Mouse (Mus musculus) hindbrain, postnatal 0 days (tissue): ENCODE measurements around the gene Vcl. TPM values are rescaled to one million over a fixed set of nuclear protein-coding genes. Genes with fewer than 3 reads are reported as not detected.

Experiments used
- ATAC-seq: fragments of 200-750 bp; cut with Nextera tagmentation; 2 replicates; pipeline ENCODE4 v1.8.0; 2017; ENCODE audit warnings: mild to moderate bottlenecking, moderate TSS enrichment, moderate library complexity
- DNase-seq: peaks from one replicate; pipeline ENCODE4 v3.0.0-alpha.2; 2015; ENCODE audit warnings: low spot score
- H3K27ac ChIP-seq: fragments of 300-500 bp; sonication (generic); 2 replicates; pipeline ENCODE4 v1.5.1; 2014; ENCODE audit warnings: mild to moderate bottlenecking
- H3K27me3 ChIP-seq: fragments of 300-500 bp; sonication (generic); 2 replicates; pipeline ENCODE4 v1.6.1; 2014; ENCODE audit warnings: low read length, mixed read lengths; ENCODE audit not compliant: insufficient read depth
- H3K36me3 ChIP-seq: fragments of 300-500 bp; sonication (generic); 2 replicates; pipeline ENCODE4 v1.6.1; 2014; ENCODE audit warnings: low read length, mixed read lengths; ENCODE audit not compliant: insufficient read depth
- H3K4me1 ChIP-seq: fragments of 300-500 bp; sonication (generic); 2 replicates; pipeline ENCODE4 v1.6.1; 2014; ENCODE audit warnings: antibody characterized with exemption, low read length, mixed read lengths; ENCODE audit not compliant: insufficient read depth
- H3K4me2 ChIP-seq: fragments of 300-500 bp; sonication (generic); 2 replicates; pipeline ENCODE4 v1.6.1; 2014; ENCODE audit warnings: low read depth, mild to moderate bottlenecking, low read length, moderate library complexity, mixed read lengths
- H3K4me3 ChIP-seq: fragments of 300-500 bp; sonication (generic); 2 replicates; pipeline ENCODE4 v1.5.1; 2014; ENCODE audit warnings: low read length
- H3K9ac ChIP-seq: fragments of 300-500 bp; sonication (generic); replicated peaks from 2 replicates; pipeline ENCODE4 v1.6.1; 2014; ENCODE audit warnings: mild to moderate bottlenecking, low read length, moderate library complexity, mixed read lengths
- H3K9me3 ChIP-seq: fragments of 300-500 bp; sonication (generic); 2 replicates; pipeline ENCODE4 v1.6.1; 2016; ENCODE audit warnings: low read length, mixed read lengths
- CTCF ChIP-seq: IDR thresholded peaks from 2 replicates; pipeline ENCODE4 v1.5.1; 2016; ENCODE audit warnings: antibody characterized with exemption, control low read depth, low read depth
- WGBS: fragments of 180-500 bp; shearing (Covaris S2); extraction: QIAGEN DNeasy Blood & Tissue Kit; methylation state at CpG from one replicate; pipeline ENCODE4 v1.1.7; 2014; 5-methylcytosine and 5-hydroxymethylcytosine counted together
- polyA plus RNA-seq: library from polyadenylated mRNA; unstranded; fragments of >200 nt; fragmentation: Nextera tagmentation; extraction: Ambion mirVana; gene quantifications from 2 replicates; pipeline ENCODE4 v1.2.1, GENCODE M21; 2015
- total RNA-seq: library from RNA; depleted of rRNA; stranded (reverse); fragments of >200 nt; gene quantifications from 2 replicates; pipeline ENCODE4 v1.2.3, GENCODE M21; 2014

The Vcl gene
- total and polyA plus RNA-seq, 2 experiments from 2014 or later = 10.4 to 24.3 TPM

DNA sequence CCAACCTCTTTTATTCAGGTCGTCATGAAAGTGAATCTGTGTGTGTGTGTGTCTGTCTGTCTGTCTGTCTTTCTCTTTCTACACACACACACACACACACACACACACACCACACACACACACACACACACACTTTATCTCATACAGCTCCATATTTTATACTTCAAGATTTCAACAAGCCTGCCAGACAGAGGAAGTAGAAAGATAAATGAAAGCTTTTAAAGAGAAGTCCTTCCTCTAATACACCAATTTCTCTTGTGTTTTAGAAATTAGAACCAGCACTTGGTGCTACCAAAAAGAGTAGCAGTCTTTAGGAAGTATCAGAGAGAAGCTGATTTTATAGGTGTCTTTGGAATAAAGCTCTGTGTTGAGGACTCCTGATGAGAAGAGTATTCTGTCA lies 9.7 kb downstream of the Vcl start:
- Histone ChIP-seq H3K36me3 (no peaks in the 10 kb centered on the region), H3K4me1 (no peaks in the 10 kb centered on the region), H3K4me2 (no peak overlapping the region), H3K9me3 (no peaks in the 10 kb centered on the region), H3K27me3 (no peaks in the 10 kb centered on the region), H3K9ac (no peak overlapping the region), H3K27ac (no peak overlapping the region), H3K4me3 (no peak overlapping the region)
- no peak for DNase-seq
- 27% methylated on average over 1 of the region's 1 CpGs for WGBS
- no peak for TF ChIP-seq CTCF
- ATAC-seq = no peak

DNA sequence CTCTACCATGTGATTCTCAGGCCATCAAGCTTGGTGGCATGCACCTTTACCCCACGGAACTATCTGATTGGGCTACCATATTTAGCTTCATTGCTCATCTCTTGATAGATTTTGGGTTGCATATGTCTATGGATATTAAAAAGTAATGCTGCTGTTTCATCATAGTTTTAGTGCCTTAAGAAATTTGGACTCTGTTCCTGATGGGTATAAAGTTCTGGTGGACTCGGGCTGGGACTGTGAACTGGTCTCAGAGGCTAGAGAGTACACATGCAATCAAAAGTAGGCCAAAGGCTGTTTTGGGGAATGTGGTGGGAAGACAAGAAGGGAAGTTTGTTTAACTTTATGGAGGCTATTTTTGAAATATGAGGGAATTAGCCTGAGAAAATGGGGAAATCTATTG lies 16.1 kb downstream of the Vcl start:
- H3K4me1 ChIP-seq = no peaks in the 10 kb centered on the region
- 91% methylated on average over 2 of the region's 2 CpGs for WGBS
- no peaks in the 10 kb centered on the region for H3K27me3 ChIP-seq
- no peak overlapping the region for H3K4me2 ChIP-seq
- no peak overlapping the region for H3K4me3 ChIP-seq
- no peak overlapping the region for H3K27ac ChIP-seq
- H3K9ac ChIP-seq = no peak overlapping the region
- no peaks in the 10 kb centered on the region for H3K9me3 ChIP-seq
- H3K36me3 ChIP-seq = no peaks in the 10 kb centered on the region
- TF ChIP-seq CTCF = no peak
- no peak for ATAC-seq
- no peak for DNase-seq

DNA sequence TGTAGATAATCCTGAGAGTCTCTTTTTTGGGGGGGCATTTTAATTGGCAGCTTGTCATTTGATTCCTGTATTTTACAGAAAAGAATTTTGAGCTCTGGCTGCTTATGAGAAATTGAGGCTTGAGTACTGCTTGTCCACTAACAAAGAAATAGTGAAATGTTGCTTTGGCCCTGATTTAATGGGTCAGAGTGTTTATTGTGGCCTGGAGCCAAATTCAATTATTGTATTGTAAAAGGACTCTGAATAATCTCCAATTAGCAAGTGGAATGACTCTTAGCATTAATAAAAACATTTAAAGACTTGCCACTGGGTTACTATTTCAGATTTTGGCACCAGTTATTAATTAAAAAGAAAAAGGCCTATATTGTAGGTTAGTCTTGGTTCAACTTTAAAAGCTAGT lies 26.8 kb downstream of the Vcl start:
- DNase-seq = no peak
- Histone ChIP-seq H3K27ac (no peak overlapping the region), H3K27me3 (no peaks in the 10 kb centered on the region), H3K36me3 (no peaks in the 10 kb centered on the region), H3K9me3 (no peaks in the 10 kb centered on the region), H3K4me1 (no peaks in the 10 kb centered on the region), H3K9ac (no peak overlapping the region), H3K4me2 (no peak overlapping the region), H3K4me3 (no peak overlapping the region)
- ATAC-seq = no peak
- no peak for TF ChIP-seq CTCF

DNA sequence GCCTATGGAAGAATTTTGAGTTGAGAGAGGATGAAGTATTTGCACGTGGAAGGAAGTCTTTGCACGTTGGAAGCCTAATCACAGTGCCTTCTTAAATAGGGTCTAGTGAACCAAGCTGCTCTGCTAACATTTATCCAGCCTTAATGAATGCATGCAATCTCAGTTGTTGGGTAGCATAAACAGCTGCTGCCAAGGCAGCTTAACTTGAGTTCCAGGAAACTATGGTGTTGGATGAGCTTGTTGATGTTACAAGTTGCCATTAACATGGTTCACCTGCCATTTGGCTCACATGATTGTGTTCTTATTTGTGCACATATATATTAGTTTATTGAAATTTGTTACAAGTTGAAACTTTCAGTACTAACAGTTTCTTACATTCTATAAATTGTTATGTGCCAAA lies 29.8 kb downstream of the Vcl start:
- DNase-seq = no peak
- no peak overlapping the region for H3K4me2 ChIP-seq
- H3K36me3 ChIP-seq = no peaks in the 10 kb centered on the region
- H3K9ac ChIP-seq = no peak overlapping the region
- H3K9me3 ChIP-seq = no peaks in the 10 kb centered on the region
- H3K27me3 ChIP-seq = no peaks in the 10 kb centered on the region
- no peak for ATAC-seq
- 42% methylated on average over 2 of the region's 2 CpGs for WGBS
- TF ChIP-seq CTCF = no peak
- H3K4me3 ChIP-seq = no peak overlapping the region
- H3K27ac ChIP-seq = no peak overlapping the region
- no peaks in the 10 kb centered on the region for H3K4me1 ChIP-seq

DNA sequence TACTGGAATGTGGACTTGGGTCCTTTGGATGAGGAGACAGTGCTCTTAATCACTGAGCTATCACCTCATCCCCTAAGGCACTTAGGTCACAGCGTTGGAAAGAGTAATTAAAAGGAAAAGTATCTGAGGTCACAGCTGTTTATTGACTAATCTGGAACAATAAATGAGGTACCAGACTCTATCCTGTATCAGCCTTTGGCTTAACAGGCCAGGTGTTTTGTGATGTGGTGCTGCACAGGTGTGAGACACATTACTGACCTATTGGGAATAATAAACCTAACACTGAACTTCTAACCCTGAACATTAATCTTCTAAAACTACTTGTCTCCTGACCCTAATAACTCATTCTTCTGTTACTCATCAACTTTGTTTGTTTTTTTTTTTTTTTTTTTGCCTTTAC lies 33.3 kb downstream of the Vcl start:
- Histone ChIP-seq H3K4me3 (no peak overlapping the region), H3K4me1 (no peaks in the 10 kb centered on the region), H3K27me3 (no peaks in the 10 kb centered on the region), H3K9ac (no peak overlapping the region), H3K36me3 (no peaks in the 10 kb centered on the region), H3K9me3 (no peaks in the 10 kb centered on the region), H3K27ac (no peak overlapping the region), H3K4me2 (no peak overlapping the region)
- no peak for TF ChIP-seq CTCF
- DNase-seq (no peak), ATAC-seq (no peak)
- 83% methylated on average over 1 of the region's 1 CpGs for WGBS

DNA sequence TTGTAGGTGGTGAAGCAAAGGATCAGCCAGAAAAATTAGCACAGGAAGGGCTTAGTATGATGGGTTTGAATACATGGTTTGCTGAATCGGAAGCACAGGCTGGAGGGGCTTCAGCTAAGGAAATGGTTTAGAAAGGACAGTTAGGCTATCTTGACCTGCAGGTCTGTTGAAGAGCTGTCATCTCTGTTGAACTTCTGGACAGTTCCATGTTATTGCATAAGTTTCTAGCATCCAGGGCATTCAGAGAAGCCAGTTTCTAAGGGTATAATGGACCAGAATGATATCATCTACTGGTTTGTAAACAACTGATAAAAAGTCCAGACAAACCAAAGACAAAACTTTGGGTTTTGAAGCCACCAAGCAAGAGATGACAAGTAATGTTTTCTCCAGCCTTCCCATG lies 33.7 kb downstream of the Vcl start:
- Histone ChIP-seq H3K9me3 (no peaks in the 10 kb centered on the region), H3K4me1 (no peaks in the 10 kb centered on the region), H3K4me3 (no peak overlapping the region), H3K9ac (no peak overlapping the region), H3K4me2 (no peak overlapping the region), H3K36me3 (no peaks in the 10 kb centered on the region), H3K27ac (no peak overlapping the region), H3K27me3 (no peaks in the 10 kb centered on the region)
- 94% methylated on average over 1 of the region's 1 CpGs for WGBS
- DNase-seq (no peak), ATAC-seq (no peak)
- no peak for TF ChIP-seq CTCF

DNA sequence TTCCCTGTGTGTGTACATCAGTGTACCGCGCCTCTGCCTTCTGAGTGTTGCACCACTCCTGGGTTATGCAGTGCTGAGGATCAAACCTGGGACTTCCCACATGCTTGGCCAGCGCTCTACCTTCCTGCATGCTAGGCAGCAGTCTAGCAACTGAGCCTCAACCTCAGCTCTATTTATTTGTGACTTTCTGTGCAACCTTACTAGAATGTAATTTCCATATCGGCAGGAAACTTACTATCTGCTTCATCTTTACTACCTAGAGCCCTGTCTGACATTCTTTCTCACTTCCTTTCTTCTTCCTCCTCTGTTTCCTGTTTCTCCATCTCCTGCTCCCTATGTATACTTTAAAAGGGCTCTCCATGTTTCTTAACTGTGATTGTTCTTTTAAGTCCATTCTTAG lies 34.7 kb downstream of the Vcl start:
- Histone ChIP-seq H3K9me3 (no peaks in the 10 kb centered on the region), H3K27me3 (no peaks in the 10 kb centered on the region), H3K4me3 (no peak overlapping the region), H3K4me2 (no peak overlapping the region), H3K36me3 (no peaks in the 10 kb centered on the region), H3K9ac (no peak overlapping the region), H3K4me1 (no peaks in the 10 kb centered on the region), H3K27ac (no peak overlapping the region)
- no peak for TF ChIP-seq CTCF
- DNase-seq (no peak), ATAC-seq (no peak)
- 88% methylated on average over 4 of the region's 4 CpGs for WGBS

DNA sequence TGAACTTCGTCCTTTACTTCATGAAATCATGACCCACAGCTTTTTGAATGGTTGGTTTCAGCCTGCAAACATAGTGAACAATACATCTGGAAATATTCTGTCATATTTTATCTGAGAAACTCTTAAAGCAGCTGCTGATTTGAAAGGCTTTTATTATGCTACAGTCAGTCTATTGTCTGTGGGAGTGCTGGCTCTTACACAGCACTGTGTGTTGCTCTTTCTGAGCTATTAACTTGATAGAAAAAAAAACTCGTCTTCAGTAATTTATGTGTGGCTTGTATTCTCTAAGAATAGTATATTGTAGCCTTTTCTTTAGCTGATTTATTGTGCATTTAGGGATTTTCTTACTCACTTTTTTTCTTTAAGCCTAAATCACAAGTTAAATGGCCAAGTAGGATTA lies 35.1 kb downstream of the Vcl start:
- Histone ChIP-seq H3K27ac (no peak overlapping the region), H3K4me3 (no peak overlapping the region), H3K36me3 (no peaks in the 10 kb centered on the region), H3K9ac (no peak overlapping the region), H3K27me3 (no peaks in the 10 kb centered on the region), H3K4me1 (no peaks in the 10 kb centered on the region), H3K4me2 (no peak overlapping the region), H3K9me3 (no peaks in the 10 kb centered on the region)
- no peak for TF ChIP-seq CTCF
- 30% methylated on average over 2 of the region's 2 CpGs for WGBS
- ATAC-seq (no peak), DNase-seq (no peak)
